Mouse (Mus musculus) Patski (cell line): Measurements from ENCODE around the gene Ttll6. TPM values are rescaled to one million over a fixed set of nuclear protein-coding genes. Genes with fewer than 3 reads are reported as not detected.
A peak's percentile ranks its signal among the peaks of the same experiment; 100 is the strongest.
"Not testable (repeated sequence)": the region's sequence is repeated elsewhere in the genome, so short reads cannot be mapped to it uniquely, and the experiment has no call there.

Experiments
- ATAC-seq: fragments of 100-300 bp; one replicate; pipeline ENCODE4 v1.8.0; 2021
- CTCF ChIA-PET: fragments of 350-600 bp; sonication (Branson Sonifier 250); formaldehyde crosslinking; loops from one replicate; lab custom pipeline; 2022; ENCODE audit warnings: inconsistent platforms; lab: Charles Lee
- POLR2A ChIA-PET: fragments of 350-600 bp; sonication (Branson Sonifier 250); formaldehyde crosslinking; loops from one replicate; lab custom pipeline; 2022; ENCODE audit warnings: antibody characterized with exemption, inconsistent platforms; lab: Charles Lee
- DNase-seq: peaks from one replicate; pipeline ENCODE4 v3.0.0-alpha.2; 2011; ENCODE audit warnings: low read depth, low spot score
- H3K27me3 ChIP-seq: fragments of 371-371 bp; one replicate; pipeline ENCODE4 v1.5.1; 2021
- CTCF ChIP-seq: fragments of 100-300 bp; IDR thresholded peaks from one replicate; pipeline ENCODE4 v1.5.1; 2021
- in situ Hi-C: fragments of 300-500 bp; cut with MboI; formaldehyde crosslinking; loops from 3 replicates; pipeline ENCODE4 v1.11.1; 2018; ENCODE audit warnings: low pct_unique_long_range_greater_than_20kb, mixed read lengths
- polyA plus RNA-seq: library from polyadenylated mRNA; unstranded; gene quantifications from one replicate; pipeline ENCODE4 v1.2.3, GENCODE M21; 2021

Gene Ttll6
- polyA plus RNA-seq, 1 experiment from 2014 or later: 0.13 TPM

- no peak for TF ChIP-seq CTCF
- ATAC-seq: no peak
- no peaks in the 10 kb centered on the region for H3K27me3 ChIP-seq
- CTCF ChIA-PET: no interaction called here
- DNase-seq: no peak
- POLR2A ChIA-PET: interaction anchor here (1.1 kb wide), 1 partner anchor 25 kb away, joined by 3 read pairs; no protein-coding TSS in a partner anchor
- in situ Hi-C loops: no loop called here
Measured at GRCm38 (mm10) chr11:96116116-96116515, 17.5 kb upstream of the Ttll6 start.

- POLR2A ChIA-PET: interaction anchor here (1.1 kb wide), 1 partner anchor 25 kb away, joined by 3 read pairs; no protein-coding TSS in a partner anchor
- in situ Hi-C loops: not testable (repeated sequence)
Measured at GRCm38 (mm10) chr11:96116925-96117324, 16.7 kb upstream of the Ttll6 start.

DNA sequence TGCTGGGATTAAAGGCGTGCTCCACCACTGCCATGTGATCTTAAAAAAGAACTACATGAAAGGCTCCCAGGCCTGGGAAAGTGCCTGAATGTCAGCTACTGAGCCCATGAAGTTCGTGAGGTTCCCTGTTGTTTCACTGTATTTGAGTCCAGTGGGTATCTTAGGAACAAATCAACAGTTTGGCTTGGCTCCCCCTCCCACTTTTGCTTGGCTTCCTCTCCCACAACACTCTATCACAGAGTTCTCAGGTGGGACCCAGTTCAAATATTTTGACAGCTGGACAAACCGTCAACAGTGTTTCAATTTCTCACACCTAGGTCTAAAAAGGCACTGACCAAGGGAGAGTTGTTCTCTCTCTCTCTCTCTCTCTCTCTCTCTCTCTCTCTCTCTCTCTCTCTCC lies 14.2 kb upstream of the Ttll6 start:
- in situ Hi-C loops: no loop called here
- no peak for DNase-seq
- no peak for ATAC-seq
- no peak for TF ChIP-seq CTCF
- no peaks in the 10 kb centered on the region for H3K27me3 ChIP-seq
- ChIA-PET CTCF (interaction anchor here (1.7 kb wide), 1 partner anchor 14 kb away, joined by 5 read pairs; the partner anchor contains the start of gene Ttll6), POLR2A (no interaction called here)

More at GRCm38 (mm10) chr11:96116925-96117324, 16.7 kb upstream of the Ttll6 start:
- DNase-seq, H3K27me3 ChIP-seq, ATAC-seq, CTCF ChIA-PET: not testable (repeated sequence)

- H3K27me3 ChIP-seq, in situ Hi-C loops, DNase-seq, ATAC-seq: not testable (repeated sequence)
- CTCF ChIA-PET: interaction anchor here (0.7 to 1.4 kb wide), 2 partner anchors 10 to 506 kb away, joined by 3 to 5 read pairs; partner anchors contain the start of gene Ttll6
- POLR2A ChIA-PET: interaction anchor here (0.6 kb wide), 1 partner anchor 131 kb away, joined by 4 read pairs; no protein-coding TSS in a partner anchor
Measured at GRCm38 (mm10) chr11:96122806-96123205, 10.8 kb upstream of the Ttll6 start.

GRCm38 (mm10) chr11:96124052-96124914 lies 9.3 kb upstream of the Ttll6 start:
- DNase-seq: no peak
- TF ChIP-seq CTCF: no peak
- no peak for ATAC-seq
- POLR2A ChIA-PET: no interaction called here
- CTCF ChIA-PET: interaction anchor here (1.0 to 1.3 kb wide), 2 partner anchors 9 to 17 kb away, joined by 3 to 4 read pairs; partner anchors contain the start of gene Ttll6
- in situ Hi-C loops: no loop called here
- H3K27me3 ChIP-seq: no peaks in the 10 kb centered on the region

DNA sequence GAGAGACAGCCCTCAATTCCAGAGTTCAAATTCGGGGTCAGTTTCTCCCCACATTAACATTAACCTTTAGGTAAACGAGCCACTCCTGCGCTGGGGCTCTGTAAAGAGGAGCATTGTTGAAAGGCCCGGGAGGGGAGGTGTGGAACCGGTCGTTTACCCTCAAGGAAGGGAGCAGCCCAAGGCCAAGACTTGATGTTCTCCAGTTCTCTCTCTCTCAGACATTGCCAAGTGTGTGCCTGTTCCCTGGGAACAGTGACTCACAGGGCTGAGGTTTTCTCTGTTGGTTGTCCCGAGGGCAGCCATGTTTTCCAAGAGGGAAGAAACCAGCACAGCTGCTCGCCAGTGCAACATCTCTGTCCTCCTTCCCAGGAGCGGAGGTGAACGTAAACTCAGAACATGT lies 3.0 kb upstream of the Ttll6 start:
- ATAC-seq: no peak
- no peak for TF ChIP-seq CTCF
- CTCF ChIA-PET: interaction anchor here (1.2 kb wide), 1 partner anchor 37 kb away, joined by 6 read pairs; no protein-coding TSS in a partner anchor

DNA sequence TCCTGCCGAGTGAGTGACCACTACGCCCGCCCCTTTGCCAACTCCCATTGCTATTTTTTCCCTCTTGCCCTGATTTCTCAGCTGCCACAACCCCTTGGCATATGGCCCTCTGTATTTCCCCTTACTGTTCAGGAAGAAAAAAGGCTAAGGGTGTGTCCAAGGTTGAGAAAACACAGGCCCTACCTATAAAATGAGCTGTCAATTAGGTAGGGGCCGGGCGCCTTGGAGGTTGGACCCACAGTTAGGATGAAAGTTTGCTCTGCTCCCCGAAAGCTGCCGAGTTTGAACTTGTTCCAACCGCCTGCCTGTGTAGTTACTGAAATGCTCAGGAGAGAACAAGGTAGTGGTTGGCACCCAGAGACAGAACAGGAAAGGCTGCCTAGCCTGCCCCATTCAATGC lies 2.3 kb downstream of the Ttll6 start:
- DNase-seq (no peak), ATAC-seq (no peak)
- ChIA-PET CTCF (interaction anchor here (1.1 to 2.0 kb wide), 3 partner anchors 9 to 99 kb away, joined by 3 to 7 read pairs (median 3); no protein-coding TSS in a partner anchor), POLR2A (no interaction called here)
- no peaks in the 10 kb centered on the region for H3K27me3 ChIP-seq
- in situ Hi-C loops: no loop called here
- no peak for TF ChIP-seq CTCF

More for the DNA sequence above, 3.0 kb upstream of the Ttll6 start:
- POLR2A ChIA-PET: no interaction called here
- H3K27me3 ChIP-seq: no peaks in the 10 kb centered on the region
- in situ Hi-C loops: loop anchor here (5.0 kb wide), 1 partner anchor 38 kb away; no protein-coding TSS in a partner anchor
- no peak for DNase-seq

- in situ Hi-C loops: loop anchor here (5.0 kb wide), 1 partner anchor 97 kb away; no protein-coding TSS in a partner anchor
- ATAC-seq: peak; percentile 77
- H3K27me3 ChIP-seq: no peaks in the 10 kb centered on the region
- ChIA-PET POLR2A (no interaction called here), CTCF (interaction anchor here (0.6 to 0.9 kb wide), 2 partner anchors 48 to 314 kb away, joined by 3 read pairs; no protein-coding TSS in a partner anchor)
- no peak for TF ChIP-seq CTCF
- peak; percentile 92 for DNase-seq
Measured at GRCm38 (mm10) chr11:96140726-96141175, 7.2 kb downstream of the Ttll6 start.

DNA sequence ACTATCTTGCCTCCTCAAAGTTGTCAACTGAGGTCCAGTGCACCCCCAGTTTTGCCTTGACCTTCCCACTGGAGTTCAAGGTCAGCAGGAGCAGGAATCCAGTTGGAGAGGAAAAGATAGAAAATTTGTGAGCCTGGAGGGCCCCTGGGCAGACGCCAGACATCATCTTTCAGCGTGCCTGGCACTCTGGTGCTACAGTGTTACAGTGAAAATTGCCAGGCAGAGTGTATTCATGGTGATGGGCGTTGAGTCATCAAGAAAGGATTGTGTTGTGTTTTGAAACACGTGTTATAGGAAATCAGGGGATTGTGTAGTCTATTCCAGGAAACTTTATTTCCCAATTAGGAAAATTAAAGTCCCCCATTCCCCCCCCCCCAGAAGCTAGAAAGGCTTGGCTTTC lies 10.2 kb downstream of the Ttll6 start:
- ATAC-seq: no peak
- DNase-seq: no peak
- TF ChIP-seq CTCF: no peak
- H3K27me3 ChIP-seq: no peaks in the 10 kb centered on the region
- ChIA-PET POLR2A (interaction anchor here (0.6 kb wide), 1 partner anchor 172 kb away, joined by 4 read pairs; no protein-coding TSS in a partner anchor), CTCF (interaction anchor here (1.2 kb wide), 2 partner anchors 94 to 96 kb away, joined by 4 to 7 read pairs; no protein-coding TSS in a partner anchor)
- in situ Hi-C loops: loop anchor here (5.0 kb wide), 1 partner anchor 94 kb away; no protein-coding TSS in a partner anchor

- peak; percentile 81 for TF ChIP-seq CTCF
- DNase-seq (no peak), ATAC-seq (no peak)
- ChIA-PET POLR2A (interaction anchor here (0.6 kb wide), 2 partner anchors 69 to 104 kb away, joined by 3 to 4 read pairs; no protein-coding TSS in a partner anchor), CTCF (interaction anchor here (0.8 to 1.7 kb wide), 7 partner anchors 13 to 111 kb away, joined by 3 to 11 read pairs (median 4); no protein-coding TSS in a partner anchor)
- in situ Hi-C loops: no loop called here
- H3K27me3 ChIP-seq: no peaks in the 10 kb centered on the region
Measured at GRCm38 (mm10) chr11:96145622-96146270, 12.2 kb downstream of the Ttll6 start.
